Comparison of ENCODE assay signal across 30 mouse cellular contexts in the genomic region with DNA sequence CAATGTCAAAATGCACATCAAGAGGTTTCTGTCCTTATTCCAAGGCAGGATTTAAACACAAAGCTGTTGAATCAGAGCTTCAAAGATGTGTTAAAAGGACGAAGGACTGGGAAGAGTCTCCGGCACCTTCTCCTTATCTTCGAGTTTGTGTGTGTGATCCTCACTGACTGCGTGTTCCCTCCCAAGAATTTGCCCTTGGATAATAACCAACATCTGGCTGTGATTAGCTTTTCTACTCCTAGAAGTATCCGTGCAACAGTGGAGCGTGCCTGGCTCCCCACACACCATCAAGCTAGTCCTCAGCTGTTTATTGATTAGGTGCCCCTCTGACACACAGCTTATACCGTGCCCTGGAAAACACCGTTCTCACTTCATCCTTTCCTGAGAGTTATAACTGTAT.
DNase-seq lines count a peak whose midpoint lies in the region; ATAC-seq and TF ChIP-seq lines count a peak whose summit lies in the region.
"Had no signal": no experiment of that assay in that cellular context is flagged by ENCODE, and none has a peak within 500 bp of the region (broad histone marks: within the 10 kb centered on the region; RNA-seq: fewer than 3 reads in every experiment).

No protein-coding gene starts in this region.

- 44% methylated on average over 8 of the region's 8 CpGs for WGBS in lung, embryonic 16.5 days
- WGBS in thymus, adult 2 months: 93% methylated on average over 8 of the region's 8 CpGs

- H3K27ac ChIP-seq in lung, embryonic 16.5 days (ENCODE audit: low read length): no peak overlapping the region
- no peak overlapping the region for H3K27ac ChIP-seq in thymus, adult 2 months (ENCODE audit: control insufficient read depth, insufficient read depth, low read length)
- H3K27ac ChIP-seq: forebrain, embryonic 13.5 days; hindbrain, embryonic 12.5 days; hindbrain, postnatal 0 days; kidney, postnatal 0 days; neural tube, embryonic 15.5 days; stomach, postnatal 0 days had no signal

- peak; percentile 85 for ATAC-seq in lung, embryonic 16.5 days (ENCODE audit: low read depth)
- ATAC-seq: forebrain, embryonic 13.5 days; hindbrain, postnatal 0 days; intestine, embryonic 16.5 days; Patski had no signal

- no peak for TF ChIP-seq POLR2A in thymus, adult 2 months (IDR thresholded peaks at IDR 0.05; ENCODE audit: control insufficient read depth, extremely low read depth, insufficient read depth, low read length, poor library complexity)

- H3K9ac ChIP-seq in lung, embryonic 16.5 days (ENCODE audit: low read length): no peak overlapping the region
- H3K9ac ChIP-seq: forebrain, embryonic 13.5 days; hindbrain, embryonic 12.5 days; neural tube, embryonic 15.5 days had no signal

- no peak for DNase-seq in lung, postnatal 14 days
- peak; percentile 54 for DNase-seq in embryo, embryonic 11 days
- peak; percentile 16 for DNase-seq in forelimb bud, embryonic 11.5 days (ENCODE audit: low read depth, low spot score)
- DNase-seq in heart, adult 8-10 months (ENCODE audit: low spot score): no peak
- DNase-seq in thymus, adult 2 months: no peak
- DNase-seq in spleen, postnatal 10 days (ENCODE audit: low spot score in 2 of 2): no peak
- DNase-seq: adrenal gland, postnatal 10 days; cerebellum, adult 9-11 months; gastrocnemius, postnatal 25 days; heart, adult 11 months; heart, postnatal 36 days; kidney, adult 8-10 months; kidney, postnatal 4 days; layer of hippocampus, postnatal 36 days; left cerebral cortex, postnatal 4 days; midbrain, embryonic 14.5 days; right cerebral cortex, adult 18-20 months; spleen, adult 18-20 months; thymus, adult 18-20 months; thymus, postnatal 36 days had no signal

- H3K36me3 ChIP-seq in lung, embryonic 16.5 days (ENCODE audit: control insufficient read depth, insufficient read depth, low read length): no peaks in the 10 kb centered on the region
- H3K36me3 ChIP-seq in thymus, adult 2 months (ENCODE audit: control insufficient read depth, insufficient read depth, low read length): no peaks in the 10 kb centered on the region
- H3K36me3 ChIP-seq: hindbrain, embryonic 12.5 days; neural tube, embryonic 15.5 days had no signal

- H3K27me3 ChIP-seq in lung, embryonic 16.5 days (ENCODE audit: control insufficient read depth, insufficient read depth, low read depth, low read length): no peaks in the 10 kb centered on the region
- no peaks in the 10 kb centered on the region for H3K27me3 ChIP-seq in thymus, adult 2 months (ENCODE audit: control insufficient read depth, insufficient read depth, low read length)
- H3K27me3 ChIP-seq: forebrain, embryonic 13.5 days; hindbrain, embryonic 12.5 days; neural tube, embryonic 15.5 days had no signal

- no peaks in the 10 kb centered on the region for H3K9me3 ChIP-seq in lung, embryonic 16.5 days (ENCODE audit: control insufficient read depth, low read length)
- H3K9me3 ChIP-seq: forebrain, embryonic 13.5 days; hindbrain, embryonic 12.5 days; neural tube, embryonic 15.5 days had no signal

- TF ChIP-seq CTCF in thymus, adult 2 months (IDR thresholded peaks at IDR 0.05; ENCODE audit: borderline replicate concordance, control insufficient read depth, extremely low read depth, insufficient read depth, low read length, poor library complexity): no peak

- H3K4me1 ChIP-seq in lung, embryonic 16.5 days (replicated peaks; ENCODE audit: control insufficient read depth, insufficient read depth, low read length): peaks cover 11% of the 10 kb centered on the region
- H3K4me1 ChIP-seq in thymus, adult 2 months (replicated peaks; ENCODE audit: control insufficient read depth, insufficient read depth, low read length): no peaks in the 10 kb centered on the region
- H3K4me1 ChIP-seq: forebrain, embryonic 13.5 days; hindbrain, embryonic 12.5 days had no signal

- H3K4me2 ChIP-seq in lung, embryonic 16.5 days (ENCODE audit: low read depth, low read length): no peak overlapping the region
- H3K4me2 ChIP-seq: forebrain, embryonic 13.5 days; heart, embryonic 11.5 days; hindbrain, embryonic 12.5 days; neural tube, embryonic 15.5 days had no signal

- no peak overlapping the region for H3K4me3 ChIP-seq in lung, embryonic 16.5 days (ENCODE audit: low read length)
- no peak overlapping the region for H3K4me3 ChIP-seq in thymus, adult 2 months (ENCODE audit: control insufficient read depth, insufficient read depth, low read length)
- H3K4me3 ChIP-seq: forebrain, embryonic 13.5 days; hindbrain, embryonic 12.5 days; neural tube, embryonic 15.5 days had no signal

Comparison
In these comparisons a context has a peak if more than half of its experiments do, and no peak if none do; other contexts are left out.
1. DNase-seq: peak in embryo, embryonic 11 days (single experiment) and forelimb bud, embryonic 11.5 days (single experiment); none in lung, postnatal 14 days (single experiment), heart, adult 8-10 months (single experiment), thymus, adult 2 months (single experiment) and spleen, postnatal 10 days (0 of 2).